Mouse (Mus musculus) cortical plate, adult 2 months (tissue): Measurements from ENCODE around the gene Lix1l. TPM values are rescaled to one million over a fixed set of nuclear protein-coding genes. Genes with fewer than 3 reads are reported as not detected.
"Not testable (repeated sequence)": the region's sequence is repeated elsewhere in the genome, so short reads cannot be mapped to it uniquely, and the experiment has no call there.

Source experiments
- H3K27ac ChIP-seq: fragments of 200-500 bp; 2 replicates; pipeline ENCODE4 v1.5.1; 2012; ENCODE audit warnings: low read length, control low read depth, inconsistent platforms; ENCODE audit not compliant: insufficient read depth
- H3K4me1 ChIP-seq: fragments of 200-500 bp; 2 replicates; pipeline ENCODE4 v1.6.1; 2011; ENCODE audit warnings: low read length; ENCODE audit not compliant: control insufficient read depth, insufficient read depth
- H3K4me3 ChIP-seq: fragments of 200-500 bp; 2 replicates; pipeline ENCODE4 v1.5.1; 2011; ENCODE audit warnings: mild to moderate bottlenecking, low read length, control low read depth; ENCODE audit not compliant: insufficient read depth
- CTCF ChIP-seq: fragments of 200-500 bp; IDR thresholded peaks from 2 replicates; pipeline ENCODE4 v1.5.1; 2011; ENCODE audit warnings: mild to moderate bottlenecking, control low read depth, low read length; ENCODE audit not compliant: insufficient read depth; ENCODE audit errors: extremely low read depth
- POLR2A ChIP-seq: fragments of 200-500 bp; IDR thresholded peaks from 2 replicates; pipeline ENCODE4 v1.6.1; 2011; ENCODE audit warnings: mild to moderate bottlenecking, low read length, control low read depth; ENCODE audit not compliant: insufficient read depth; ENCODE audit errors: extremely low read depth
- polyA plus RNA-seq: library from polyadenylated mRNA; depleted of rRNA; stranded (reverse); fragments of >200 nt; gene quantifications from 2 replicates; pipeline ENCODE4 v1.2.3, GENCODE M21; 2012

The Lix1l gene
- polyA plus RNA-seq, 1 experiment = 20.9 TPM

- 0 out of 2 replicates have a peak, but pooled peaks have one; percentile 33 for TF ChIP-seq POLR2A
- TF ChIP-seq CTCF = no peak
- Histone ChIP-seq H3K4me1 (peaks cover 6% of the 10 kb centered on the region), H3K27ac (peak overlapping the region; percentile 93), H3K4me3 (peak overlapping the region; percentile 69)
Observed at GRCm38 (mm10) chr3:96597435-96597891, 3.5 kb upstream of the Lix1l start.

- Histone ChIP-seq H3K4me3 (peak overlapping the region; percentile 69), H3K4me1 (peaks cover 10% of the 10 kb centered on the region), H3K27ac (peak overlapping the region; percentile 93)
- peak; percentile 56; the same call in 1 of the 2 replicates for TF ChIP-seq POLR2A
- no peak for TF ChIP-seq CTCF
Observed at GRCm38 (mm10) chr3:96598156-96599068, 2.5 kb upstream of the Lix1l start.

- TF ChIP-seq CTCF (no peak), POLR2A (no peak)
- Histone ChIP-seq H3K27ac (no peak overlapping the region), H3K4me3 (peak overlapping the region; percentile 69; the same call in 1 of the 2 replicates), H3K4me1 (peaks cover 13% of the 10 kb centered on the region)
Observed at GRCm38 (mm10) chr3:96599069-96599393, 1.9 kb upstream of the Lix1l start.

- Histone ChIP-seq H3K4me3 (peak overlapping the region; percentile 69; the same call in 1 of the 2 replicates), H3K4me1 (peaks cover 13% of the 10 kb centered on the region), H3K27ac (no peak overlapping the region)
- no peak for TF ChIP-seq POLR2A
- no peak for TF ChIP-seq CTCF
Observed at GRCm38 (mm10) chr3:96599411-96599810, 1.5 kb upstream of the Lix1l start.

GRCm38 (mm10) chr3:96601251-96601787, 370 bp downstream of the Lix1l start:
- no peak for TF ChIP-seq CTCF
- TF ChIP-seq POLR2A = peak; percentile 62; the same call in 1 of the 2 replicates
- Histone ChIP-seq H3K4me3 (peak overlapping the region; percentile 61), H3K27ac (peak overlapping the region; percentile 17), H3K4me1 (peaks cover 15% of the 10 kb centered on the region)

- Histone ChIP-seq H3K4me1 (peaks cover 15% of the 10 kb centered on the region), H3K4me3 (peak overlapping the region; percentile 61), H3K27ac (peak overlapping the region; percentile 17)
- TF ChIP-seq CTCF = no peak
- no peak for TF ChIP-seq POLR2A
Observed at GRCm38 (mm10) chr3:96601941-96602703, 1.2 kb downstream of the Lix1l start.

- TF ChIP-seq POLR2A (no peak), CTCF (no peak)
- Histone ChIP-seq H3K4me3 (peak overlapping the region; percentile 61; the same call in 1 of the 2 replicates), H3K27ac (no peak overlapping the region), H3K4me1 (peaks cover 15% of the 10 kb centered on the region)
Observed at GRCm38 (mm10) chr3:96602704-96603084, 1.7 kb downstream of the Lix1l start.

GRCm38 (mm10) chr3:96603311-96603710, 2.4 kb downstream of the Lix1l start:
- H3K4me1 ChIP-seq = peaks cover 15% of the 10 kb centered on the region
- no peak overlapping the region for H3K4me3 ChIP-seq
- TF ChIP-seq CTCF = no peak
- TF ChIP-seq POLR2A = no peak
- H3K27ac ChIP-seq = no peak overlapping the region

- H3K4me1 ChIP-seq = peaks cover 11% of the 10 kb centered on the region; the same call in 1 of the 2 replicates
- H3K4me3 ChIP-seq, H3K27ac ChIP-seq: not testable (repeated sequence)
Observed at GRCm38 (mm10) chr3:96606007-96606406, 5.1 kb downstream of the Lix1l start.

- Histone ChIP-seq H3K4me1 (peaks cover 11% of the 10 kb centered on the region; the same call in 1 of the 2 replicates), H3K4me3 (no peak overlapping the region), H3K27ac (no peak overlapping the region)
- no peak for TF ChIP-seq POLR2A
Observed at GRCm38 (mm10) chr3:96606618-96607017, 5.7 kb downstream of the Lix1l start.
